Mouse (Mus musculus) layer of hippocampus, adult 11-12 months (tissue): Measurements from ENCODE around the gene Prkcq.

Experiments
- DNase-seq: peaks from one replicate; pipeline ENCODE4 v3.0.0; 2022; ENCODE audit warnings: low spot score

Gene Prkcq

GRCm38 (mm10) chr2:11186586-11186985 lies 14.7 kb downstream of the Prkcq start:
- no peak for DNase-seq

DNA sequence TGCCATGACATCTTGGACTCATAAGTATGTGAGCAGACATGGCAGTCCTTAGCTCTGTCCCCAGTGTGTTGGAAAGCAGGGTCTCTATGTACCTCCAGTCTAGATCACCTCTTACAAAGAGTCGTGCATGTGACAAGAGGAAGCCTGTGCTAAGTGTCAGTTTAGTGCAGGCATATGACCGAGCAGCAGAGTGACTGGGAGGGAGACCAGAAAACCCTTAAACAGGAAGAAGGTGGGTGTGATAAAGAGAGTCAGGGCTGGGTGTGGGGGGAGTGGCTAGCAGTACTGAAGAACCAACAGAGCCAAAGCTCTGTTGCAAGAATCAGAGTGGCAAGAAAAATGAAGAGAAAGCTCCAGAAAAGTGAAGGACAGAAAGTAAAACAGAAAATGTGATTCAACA lies 15.3 kb downstream of the Prkcq start:
- no peak for DNase-seq

- no peak for DNase-seq
These were observed 16.4 kb downstream of the Prkcq start for GRCm38 (mm10) chr2:11188279-11188678.

GRCm38 (mm10) chr2:11189150-11189767 lies 17.4 kb downstream of the Prkcq start:
- no peak for DNase-seq

DNA sequence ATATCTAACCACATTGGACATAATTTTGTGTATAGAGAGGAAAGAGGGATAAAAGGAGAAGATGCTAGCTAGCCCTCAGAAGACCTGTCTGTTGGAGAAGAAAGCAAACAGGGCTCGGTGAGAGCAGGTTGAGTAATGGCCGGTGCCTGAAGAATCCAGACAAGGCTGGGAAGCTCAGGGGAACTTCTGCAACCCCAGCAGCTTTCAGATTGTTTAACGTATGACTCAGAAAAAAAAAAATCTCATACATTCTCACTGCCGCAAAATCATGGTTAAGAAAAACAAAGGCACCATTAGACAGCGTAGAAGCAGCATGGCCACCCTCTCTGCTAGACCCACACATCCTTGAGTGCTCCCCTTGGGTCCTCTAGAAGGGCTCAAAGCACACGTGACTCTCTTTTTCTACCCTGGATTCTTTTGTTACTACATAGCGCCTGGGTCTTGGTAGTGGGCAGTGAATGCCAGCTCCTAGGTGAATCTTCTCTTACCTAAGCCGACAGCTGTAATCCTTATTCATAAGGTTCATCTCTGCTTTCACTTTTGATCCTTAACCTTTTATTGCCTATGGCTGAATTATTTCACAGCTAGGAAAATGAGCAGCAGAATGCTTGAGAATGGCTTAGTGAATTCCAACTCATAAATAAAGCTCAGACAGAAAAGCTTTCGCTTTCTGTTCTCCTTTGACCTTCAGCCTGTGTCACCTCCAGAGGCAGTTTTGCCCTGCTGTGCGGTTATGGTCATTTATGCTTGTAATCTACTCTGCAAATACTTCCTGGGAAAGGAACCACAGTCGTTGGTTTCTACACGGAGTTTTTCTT lies 20.6 kb downstream of the Prkcq start:
- DNase-seq: no peak

DNA sequence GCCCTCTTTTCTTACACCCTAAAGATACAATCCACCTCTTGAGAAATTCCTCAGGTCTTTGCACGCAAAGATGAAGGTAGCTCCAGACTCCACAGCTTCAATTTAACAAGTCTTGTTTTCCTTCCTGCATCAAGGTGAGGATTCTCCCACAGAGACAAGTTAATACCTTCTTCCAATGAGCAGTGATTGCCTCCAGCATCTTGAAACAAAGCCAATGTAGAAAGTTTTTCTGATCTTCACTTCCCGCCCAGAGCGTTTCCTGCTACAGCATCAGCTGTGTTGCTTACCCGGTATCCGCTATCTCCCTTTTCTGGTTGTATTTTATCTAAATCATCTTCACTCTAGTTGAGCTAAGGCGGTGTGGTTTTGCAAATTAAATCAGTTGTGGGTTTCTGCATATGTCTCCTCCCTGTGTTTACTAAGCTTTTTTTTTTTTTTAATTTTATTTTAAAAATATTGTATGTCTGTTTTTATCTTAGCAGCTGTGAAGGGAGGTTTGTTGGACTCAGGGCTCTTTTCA lies 21.3 kb downstream of the Prkcq start:
- DNase-seq: no peak

DNA sequence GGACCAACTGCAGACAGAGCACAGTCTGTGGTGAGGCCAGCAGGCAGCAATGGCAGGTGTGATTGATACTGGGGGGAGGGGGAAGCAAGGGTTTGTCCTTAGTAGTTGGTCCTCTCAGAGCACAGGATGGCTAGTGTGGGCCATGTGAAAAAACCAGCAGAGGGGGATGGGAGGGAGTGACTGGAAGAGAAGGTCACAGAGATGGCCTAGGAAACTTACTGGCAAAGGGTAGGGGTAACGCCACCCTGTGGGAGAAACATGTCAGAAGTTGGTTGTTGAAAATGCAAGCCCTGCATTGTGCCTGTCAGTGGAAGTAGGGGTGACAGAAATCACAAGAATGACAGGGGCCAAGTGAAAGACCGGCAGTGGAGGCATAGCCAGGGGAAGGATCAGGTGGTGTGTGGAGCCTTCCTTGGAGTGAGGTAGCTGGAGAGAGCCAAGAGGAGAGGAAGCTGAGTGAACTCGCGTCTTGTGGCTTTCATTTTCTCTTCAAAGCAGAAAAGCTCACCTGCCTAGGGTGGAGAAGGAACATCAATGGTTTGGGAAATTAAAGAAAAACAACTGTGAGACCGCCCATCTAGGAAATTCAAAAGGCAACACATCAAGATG lies 22.9 kb downstream of the Prkcq start:
- DNase-seq: no peak

DNA sequence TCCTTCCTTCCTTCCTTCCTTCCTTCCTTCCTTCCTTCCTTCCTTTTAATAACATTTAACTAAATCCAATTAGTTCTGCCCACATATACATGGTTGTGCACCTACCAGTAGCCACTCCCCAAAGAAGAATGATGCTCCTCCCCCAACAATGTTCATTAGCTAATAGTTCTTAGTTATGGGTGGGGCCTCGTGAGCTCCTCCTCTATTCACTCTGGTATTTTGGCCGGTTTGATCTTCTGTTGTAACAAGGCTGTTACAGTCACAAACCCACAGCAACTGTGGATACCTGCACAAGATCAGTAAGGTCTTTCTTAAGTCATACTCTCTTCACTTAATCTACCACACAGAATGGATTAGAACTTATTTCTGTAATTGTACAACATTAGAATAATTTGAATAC lies 24.2 kb downstream of the Prkcq start:
- DNase-seq: no peak

DNA sequence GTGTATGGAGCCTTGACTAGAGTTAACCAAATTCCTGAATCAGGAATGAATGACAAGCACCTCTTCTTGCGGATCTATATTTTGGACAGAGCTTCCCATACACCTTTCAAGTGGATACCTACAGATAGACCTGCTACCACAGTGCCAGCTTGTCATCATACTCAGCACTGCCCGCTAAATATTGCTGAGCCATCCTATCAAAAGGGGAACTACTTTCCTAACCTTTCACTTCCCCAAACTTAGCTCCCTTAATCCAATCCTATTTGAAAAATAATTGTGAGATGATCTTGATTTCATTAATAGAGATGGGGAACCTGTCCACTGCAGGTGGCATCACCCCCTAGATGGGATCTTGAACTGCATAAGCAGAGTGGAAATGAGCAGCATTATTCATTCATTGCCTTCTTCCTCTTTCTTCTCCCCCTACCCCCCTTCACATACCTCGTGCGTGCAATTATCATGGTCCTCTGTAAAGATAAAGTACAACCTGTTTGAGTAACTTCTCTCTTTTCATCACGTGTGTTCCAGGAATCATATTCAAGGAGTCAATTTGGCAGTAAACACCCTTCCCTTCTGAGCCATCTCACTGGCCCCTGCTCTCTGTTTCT lies 25.1 kb downstream of the Prkcq start:
- DNase-seq: no peak

- DNase-seq: no peak
These were observed 27.7 kb downstream of the Prkcq start for GRCm38 (mm10) chr2:11199624-11200023.

DNA sequence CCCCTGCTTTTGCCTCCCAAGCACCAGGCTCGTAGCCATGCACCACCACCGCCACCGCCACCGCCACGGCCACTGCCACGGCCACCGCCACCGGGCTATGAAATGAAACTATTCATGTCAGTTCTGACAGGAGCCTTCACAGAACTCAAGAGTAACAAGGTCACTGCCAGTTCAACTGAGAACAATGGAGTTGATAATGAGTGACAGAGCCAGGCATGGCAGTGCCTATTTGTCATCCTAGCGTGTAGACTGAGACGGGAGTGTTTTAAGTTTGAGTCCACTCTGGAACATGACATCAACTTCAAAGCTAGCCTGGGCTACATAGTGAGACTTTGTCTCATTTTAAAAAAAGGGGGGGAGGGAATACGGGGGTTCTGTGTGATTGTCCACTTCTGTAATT lies 30.9 kb downstream of the Prkcq start:
- DNase-seq: no peak

- DNase-seq: no peak
These were observed 31.4 kb downstream of the Prkcq start for GRCm38 (mm10) chr2:11203261-11203660.

DNA sequence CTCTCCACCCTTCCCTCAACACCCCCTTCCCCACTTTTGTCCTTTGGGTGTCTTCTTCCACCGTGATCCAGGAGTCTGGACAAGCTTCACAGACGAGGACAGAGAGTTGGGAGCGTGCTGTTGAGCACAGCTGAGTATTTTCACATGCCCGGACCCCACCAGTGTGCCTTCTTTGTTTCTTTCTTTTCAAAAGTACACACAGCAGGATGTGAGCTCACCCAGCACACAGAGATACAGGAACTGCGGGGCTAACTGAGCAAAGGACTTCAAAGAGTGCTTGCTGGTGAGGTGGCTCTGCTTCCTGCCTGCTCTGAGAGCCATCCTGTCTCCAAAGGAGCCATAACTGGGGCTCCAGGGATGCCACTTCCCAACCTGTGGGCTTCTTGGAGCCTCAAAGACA lies 32.3 kb downstream of the Prkcq start:
- DNase-seq: no peak

DNA sequence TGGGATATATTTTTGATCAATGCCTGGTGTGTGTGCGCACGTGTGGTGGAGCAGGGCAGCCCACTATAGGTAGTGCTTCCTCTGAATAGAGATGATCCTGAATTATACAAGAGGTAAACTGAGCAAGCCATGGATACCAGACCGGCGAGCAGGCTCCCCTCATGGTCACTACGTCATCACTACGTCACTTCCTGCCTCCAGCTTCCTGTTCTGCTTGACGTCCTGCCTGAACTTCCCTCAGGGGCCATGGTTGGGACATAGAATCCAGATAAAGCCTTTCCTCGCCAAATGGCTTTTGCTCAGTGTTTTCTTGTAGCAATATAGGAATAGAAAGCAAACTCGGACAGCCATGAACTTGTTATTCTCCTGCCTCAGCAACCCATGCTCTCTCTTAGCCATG lies 33.1 kb downstream of the Prkcq start:
- DNase-seq: no peak

DNA sequence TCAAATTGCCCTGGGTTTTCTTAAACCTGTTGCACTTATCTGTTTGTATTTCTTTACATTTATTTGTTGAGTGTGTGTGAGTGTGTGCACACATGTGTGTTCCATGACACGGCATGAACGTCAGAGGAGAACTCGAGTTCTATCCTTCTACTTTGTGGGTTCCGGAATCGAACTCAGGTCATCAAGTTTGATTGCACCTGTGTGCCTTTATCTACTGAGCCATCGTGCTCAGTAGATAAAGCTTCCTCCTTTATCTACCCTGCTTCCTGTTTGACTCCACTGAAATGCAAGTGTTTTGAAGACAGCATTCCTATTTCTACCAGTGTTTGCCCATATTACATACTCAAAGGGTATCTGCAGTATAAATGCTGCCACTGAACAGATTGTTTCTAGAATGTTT lies 33.8 kb downstream of the Prkcq start:
- no peak for DNase-seq

DNA sequence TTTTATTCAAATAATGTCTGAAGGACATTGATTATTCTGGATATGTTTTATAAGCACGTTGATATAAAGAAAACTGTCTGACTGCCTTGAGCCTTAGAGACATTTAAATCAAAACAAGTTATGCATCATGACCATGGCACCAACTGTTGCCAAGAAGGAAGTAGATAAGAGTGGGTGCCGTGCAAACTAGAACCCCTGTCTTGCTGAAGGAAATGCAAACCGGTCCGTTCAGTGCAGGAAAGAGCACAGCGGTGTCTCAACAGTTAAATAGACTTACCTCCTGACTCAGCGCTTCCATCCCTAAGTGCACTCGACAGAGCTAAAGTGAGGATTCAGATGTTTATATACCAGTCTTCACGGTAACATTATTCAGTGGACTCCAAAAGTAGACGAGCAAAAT lies 36.4 kb downstream of the Prkcq start:
- no peak for DNase-seq

DNA sequence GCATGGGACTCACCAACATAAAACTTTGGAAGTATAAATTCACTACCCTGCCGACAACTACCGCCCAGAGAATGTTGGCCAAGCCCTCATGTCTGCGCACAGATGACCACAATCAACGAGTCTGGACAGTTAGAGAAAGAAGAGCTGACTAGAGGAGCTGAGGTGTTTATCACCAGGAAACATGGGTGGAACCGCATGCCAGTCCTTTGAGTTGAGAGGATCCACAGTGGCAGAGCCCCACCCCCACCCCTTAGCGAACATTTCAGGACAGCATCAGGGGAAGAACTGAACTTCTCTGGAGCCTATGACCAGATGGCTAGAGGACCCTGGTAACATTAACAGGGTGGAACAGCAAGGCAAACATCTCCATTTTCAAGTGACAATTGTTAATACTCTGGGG lies 37.4 kb downstream of the Prkcq start:
- no peak for DNase-seq

- DNase-seq: no peak
These were observed 38.5 kb downstream of the Prkcq start for GRCm38 (mm10) chr2:11210241-11210916.

DNA sequence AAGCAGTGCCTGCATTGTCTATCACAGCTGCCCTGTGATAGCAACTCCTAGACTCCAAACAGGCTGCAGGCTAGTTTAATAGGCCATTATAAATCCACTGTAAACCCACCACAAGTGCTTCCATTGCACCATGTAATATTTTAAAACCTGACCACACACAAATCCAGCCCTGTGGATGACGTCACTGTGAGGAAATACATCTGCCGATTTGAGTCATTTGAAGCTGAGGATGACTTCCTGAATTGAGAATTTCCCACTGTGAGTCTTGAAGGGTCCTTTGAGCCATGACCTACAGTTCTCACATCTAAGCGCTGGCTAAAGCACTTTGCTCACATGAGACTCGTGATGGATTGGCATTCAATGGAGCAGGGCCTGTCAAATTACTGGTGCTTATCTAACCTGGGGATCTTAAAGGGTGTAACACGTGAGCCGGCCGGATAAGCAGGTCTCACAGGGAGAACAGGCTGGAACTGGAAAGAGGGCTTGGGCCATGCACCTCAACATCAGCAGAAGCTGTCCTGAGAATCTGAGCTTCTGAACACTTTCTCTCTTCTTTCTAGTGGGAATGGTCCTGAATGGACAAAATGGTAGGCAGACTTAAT lies 40.2 kb downstream of the Prkcq start:
- DNase-seq: no peak

- no peak for DNase-seq
These were observed 44.5 kb downstream of the Prkcq start for GRCm38 (mm10) chr2:11216421-11216820.

- DNase-seq: no peak
These were observed 44.9 kb downstream of the Prkcq start for GRCm38 (mm10) chr2:11216847-11217246.

DNA sequence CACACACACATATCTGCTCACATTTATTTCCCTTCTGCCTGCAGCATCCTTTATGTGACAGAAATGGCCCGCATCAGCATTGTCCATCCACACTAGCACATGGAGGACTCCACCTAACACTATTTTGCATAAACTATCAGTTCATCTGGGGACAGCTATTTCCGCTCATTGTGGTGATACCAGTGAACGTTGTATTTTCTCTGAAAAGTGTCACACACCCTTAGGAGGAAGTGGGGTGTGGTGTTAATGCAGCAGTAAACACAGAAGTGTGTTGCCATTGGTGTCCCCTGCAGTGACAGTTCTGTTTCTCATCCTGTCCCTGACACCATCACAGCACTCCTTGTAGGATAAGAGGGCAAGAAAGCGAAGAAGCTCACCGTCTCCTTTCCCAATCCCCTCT lies 46.2 kb downstream of the Prkcq start:
- no peak for DNase-seq
